Mouse (Mus musculus) hindbrain, embryonic 16.5 days (tissue): Measurements from ENCODE around the gene Prrc2a. TPM values are rescaled to one million over a fixed set of nuclear protein-coding genes. Genes with fewer than 3 reads are reported as not detected.
A peak's percentile ranks its signal among the peaks of the same experiment; 100 is the strongest.

Source experiments
- ATAC-seq: fragments of 200-750 bp; cut with Nextera tagmentation; 2 replicates; pipeline ENCODE4 v1.8.0; 2017; ENCODE audit warnings: moderate TSS enrichment, moderate library complexity
- H3K27ac ChIP-seq: fragments of 300-500 bp; sonication (generic); 2 replicates; pipeline ENCODE4 v1.5.1; 2014; ENCODE audit warnings: low read depth, mild to moderate bottlenecking, control low read depth, low read length, moderate library complexity
- H3K27me3 ChIP-seq: fragments of 300-500 bp; sonication (generic); replicated peaks from 2 replicates; pipeline ENCODE4 v1.6.1; 2014; ENCODE audit warnings: low read length; ENCODE audit not compliant: control insufficient read depth, insufficient read depth
- H3K36me3 ChIP-seq: fragments of 300-500 bp; sonication (generic); 2 replicates; pipeline ENCODE4 v1.6.1; 2014; ENCODE audit warnings: mild to moderate bottlenecking, low read length, moderate library complexity, mixed read lengths; ENCODE audit not compliant: control insufficient read depth, insufficient read depth
- H3K4me1 ChIP-seq: fragments of 300-500 bp; sonication (generic); 2 replicates; pipeline ENCODE4 v1.6.1; 2014; ENCODE audit warnings: low read depth, low read length; ENCODE audit not compliant: control insufficient read depth, insufficient read depth
- H3K4me2 ChIP-seq: fragments of 300-500 bp; sonication (generic); 2 replicates; pipeline ENCODE4 v1.6.1; 2014; ENCODE audit warnings: mild to moderate bottlenecking, low read length, control low read depth, moderate library complexity
- H3K4me3 ChIP-seq: fragments of 300-500 bp; sonication (generic); 2 replicates; pipeline ENCODE4 v1.5.1; 2014; ENCODE audit warnings: mild to moderate bottlenecking, low read length, control low read depth, moderate library complexity
- H3K9ac ChIP-seq: fragments of 300-500 bp; sonication (generic); 2 replicates; pipeline ENCODE4 v1.6.1; 2014; ENCODE audit warnings: low read depth, mild to moderate bottlenecking, control low read depth, low read length, moderate library complexity
- H3K9me3 ChIP-seq: fragments of 300-500 bp; sonication (generic); 2 replicates; pipeline ENCODE4 v1.6.1; 2014; ENCODE audit warnings: mild to moderate bottlenecking, low read length, moderate library complexity; ENCODE audit not compliant: control insufficient read depth
- WGBS: fragments of 180-500 bp; shearing (Covaris S2); extraction: QIAGEN DNeasy Blood & Tissue Kit; methylation state at CpG from one replicate; pipeline ENCODE4 v1.1.7; 2014; 5-methylcytosine and 5-hydroxymethylcytosine counted together
- polyA plus RNA-seq: library from polyadenylated mRNA; unstranded; fragments of >200 nt; fragmentation: Nextera tagmentation; extraction: Ambion mirVana; gene quantifications from 2 replicates; pipeline ENCODE4 v1.2.1, GENCODE M21; 2015

The Prrc2a gene
- polyA plus RNA-seq, 1 experiment from 2014 or later = 138 TPM

GRCm38 (mm10) chr17:35108097-35108496, 56.6 kb downstream of the Prrc2a start, which contains the start of gene Ly6g5c:
Gene Ly6g5c (plus strand): TSS chr17:35108279.
- H3K4me3 ChIP-seq = no peak within 1 kb of the TSS
- no peak within 1 kb of the TSS for H3K27ac ChIP-seq
- H3K4me1 ChIP-seq = peaks cover 3% of the 10 kb centered on the region
- no peaks in the 10 kb centered on the region for H3K27me3 ChIP-seq
- no peak for ATAC-seq
- 86% methylated on average over 6 of the region's 6 CpGs for whole genome bisulfite sequencing
- no peaks in the 10 kb centered on the region for H3K9me3 ChIP-seq
- no peak within 1 kb of the TSS for H3K9ac ChIP-seq
- peaks cover 5% of the 10 kb centered on the region for H3K36me3 ChIP-seq
- no peak within 1 kb of the TSS for H3K4me2 ChIP-seq

DNA sequence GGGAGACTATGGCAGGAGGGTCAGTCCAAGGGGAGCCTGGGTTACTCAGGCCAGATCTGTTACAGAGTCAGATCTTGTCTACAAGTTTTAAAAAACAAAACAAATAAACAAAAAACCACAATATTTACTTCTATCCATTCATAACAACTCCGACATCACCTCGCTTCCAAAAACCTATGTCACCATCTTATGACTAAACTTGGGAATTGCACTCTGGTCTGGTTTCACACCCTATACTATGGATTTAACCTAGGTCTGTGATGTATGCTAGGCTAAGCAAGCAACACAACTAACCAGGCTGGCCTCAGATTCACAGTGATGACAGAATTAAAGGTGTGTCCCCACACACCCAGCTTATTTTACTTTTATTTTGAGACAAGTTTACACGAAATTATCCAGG, 58.2 kb downstream of the Prrc2a start:
- H3K4me2 ChIP-seq = no peak overlapping the region
- WGBS = 54% methylated on average over 3 of the region's 3 CpGs
- H3K4me1 ChIP-seq = peaks cover 3% of the 10 kb centered on the region
- H3K27ac ChIP-seq = no peak overlapping the region
- no peak overlapping the region for H3K9ac ChIP-seq
- ATAC-seq = peak; percentile 57; the same call in 1 of the 2 replicates
- H3K27me3 ChIP-seq = no peaks in the 10 kb centered on the region
- no peaks in the 10 kb centered on the region for H3K9me3 ChIP-seq
- peaks cover 21% of the 10 kb centered on the region for H3K36me3 ChIP-seq
- H3K4me3 ChIP-seq = no peak overlapping the region

DNA sequence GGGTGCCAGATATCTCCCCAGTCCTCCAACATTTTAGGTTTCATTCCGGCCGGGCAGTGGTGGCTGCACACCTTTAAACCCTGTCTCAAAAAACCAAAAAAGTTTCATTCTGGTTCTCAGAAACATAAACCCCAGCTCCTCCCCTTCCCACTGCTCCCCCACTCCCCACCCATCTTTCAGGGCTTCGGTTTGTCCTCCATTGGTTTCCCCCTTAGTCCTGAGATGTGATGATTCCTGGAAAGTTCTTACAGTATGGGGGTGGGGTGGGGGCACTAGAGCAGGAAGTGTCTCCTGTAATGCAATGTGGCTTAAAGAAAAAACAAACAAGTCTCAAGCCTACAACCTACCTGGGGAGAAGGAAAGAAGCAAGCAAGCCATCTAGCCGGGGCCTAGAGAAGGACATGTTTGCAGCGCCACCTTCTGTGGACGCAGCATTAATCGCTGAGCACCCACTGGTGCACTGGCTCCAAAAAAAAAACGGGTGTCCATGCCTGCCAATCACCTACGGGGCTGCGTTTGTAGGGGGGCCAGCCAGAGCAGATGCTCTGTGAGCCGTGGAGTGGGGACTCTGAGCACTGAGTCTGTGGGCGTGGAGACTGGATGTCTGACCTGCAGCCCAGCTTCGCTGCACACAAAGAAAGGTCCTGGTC, 58.8 kb downstream of the Prrc2a start:
- Histone ChIP-seq H3K9ac (peak overlapping the region; percentile 57; the same call in 1 of the 2 replicates), H3K4me1 (peaks cover 3% of the 10 kb centered on the region), H3K4me3 (0 out of 2 replicates have a peak overlapping the region, but pooled peaks have one; percentile 10), H3K9me3 (no peaks in the 10 kb centered on the region), H3K4me2 (peak overlapping the region; percentile 44), H3K27me3 (no peaks in the 10 kb centered on the region), H3K27ac (0 out of 2 replicates have a peak overlapping the region, but pooled peaks have one; percentile 27), H3K36me3 (peaks cover 27% of the 10 kb centered on the region)
- 25% methylated on average over 13 of the region's 13 CpGs for WGBS
- 0 out of 2 replicates have a peak, but pooled peaks have one; percentile 18 for ATAC-seq

DNA sequence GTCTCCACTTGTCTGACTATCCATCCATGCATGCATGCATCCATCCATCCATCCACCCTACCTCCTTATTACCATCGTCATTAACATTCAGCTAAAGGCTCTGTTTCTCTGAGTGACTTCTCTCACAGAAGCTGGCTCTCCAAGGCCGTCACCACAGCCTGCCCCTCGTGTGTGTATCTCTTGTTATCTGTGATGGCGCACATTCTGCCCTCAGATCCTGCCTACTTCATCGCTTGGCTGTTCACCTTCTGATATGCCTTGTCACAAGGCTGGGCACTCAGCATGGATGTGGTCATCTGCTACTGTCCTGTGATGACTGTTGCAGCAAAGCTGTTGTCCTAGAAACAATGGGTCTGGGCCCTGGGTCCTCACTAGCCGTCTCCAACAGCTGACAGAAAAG, 59.9 kb downstream of the Prrc2a start:
- Histone ChIP-seq H3K36me3 (peaks cover 37% of the 10 kb centered on the region), H3K4me3 (no peak overlapping the region), H3K4me1 (peaks cover 3% of the 10 kb centered on the region), H3K27ac (no peak overlapping the region), H3K9ac (no peak overlapping the region), H3K9me3 (no peaks in the 10 kb centered on the region), H3K27me3 (no peaks in the 10 kb centered on the region), H3K4me2 (no peak overlapping the region)
- no peak for ATAC-seq
- WGBS = 77% methylated on average over 6 of the region's 6 CpGs

GRCm38 (mm10) chr17:35104079-35104478, 60.6 kb downstream of the Prrc2a start:
- peaks cover 38% of the 10 kb centered on the region for H3K36me3 ChIP-seq
- 93% methylated on average over 7 of the region's 7 CpGs for WGBS
- ATAC-seq = no peak
- H3K4me1 ChIP-seq = peaks cover 3% of the 10 kb centered on the region
- H3K9me3 ChIP-seq = no peaks in the 10 kb centered on the region
- no peaks in the 10 kb centered on the region for H3K27me3 ChIP-seq
- H3K27ac ChIP-seq = no peak overlapping the region
- H3K4me2 ChIP-seq = no peak overlapping the region
- no peak overlapping the region for H3K9ac ChIP-seq
- no peak overlapping the region for H3K4me3 ChIP-seq

DNA sequence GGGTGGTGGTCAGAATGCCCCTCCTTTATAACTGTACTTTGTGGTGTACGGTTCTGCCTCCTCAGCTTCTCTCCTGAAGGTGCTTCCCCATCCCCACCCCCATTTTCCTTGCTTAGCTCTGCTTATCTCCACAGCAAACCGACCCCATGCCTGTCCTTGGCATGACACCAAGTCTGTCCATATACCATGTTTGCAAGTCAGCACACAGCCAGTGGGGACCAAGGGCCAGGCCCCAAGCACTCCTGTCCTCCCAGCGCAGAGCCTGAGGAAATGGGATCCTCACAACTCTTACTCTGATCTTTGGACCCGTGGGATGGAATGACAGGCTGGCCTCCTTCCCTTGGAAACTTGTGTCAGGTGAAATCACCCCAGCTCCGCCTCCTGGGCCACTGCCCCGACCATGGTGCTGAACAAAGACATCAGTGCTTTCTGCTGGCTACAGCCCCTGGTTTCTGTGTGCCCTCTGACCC, 61.4 kb downstream of the Prrc2a start:
- Histone ChIP-seq H3K9me3 (no peaks in the 10 kb centered on the region), H3K27ac (no peak overlapping the region), H3K4me2 (no peak overlapping the region), H3K9ac (no peak overlapping the region), H3K27me3 (no peaks in the 10 kb centered on the region), H3K36me3 (peaks cover 44% of the 10 kb centered on the region), H3K4me1 (peaks cover 3% of the 10 kb centered on the region), H3K4me3 (no peak overlapping the region)
- WGBS = 70% methylated on average over 6 of the region's 6 CpGs
- no peak for ATAC-seq

- no peak overlapping the region for H3K9ac ChIP-seq
- H3K4me1 ChIP-seq = peaks cover 3% of the 10 kb centered on the region
- no peaks in the 10 kb centered on the region for H3K9me3 ChIP-seq
- ATAC-seq = no peak
- H3K27me3 ChIP-seq = no peaks in the 10 kb centered on the region
- no peak overlapping the region for H3K4me3 ChIP-seq
- 71% methylated on average over 8 of the region's 8 CpGs for WGBS
- peaks cover 45% of the 10 kb centered on the region for H3K36me3 ChIP-seq
- no peak overlapping the region for H3K4me2 ChIP-seq
- no peak overlapping the region for H3K27ac ChIP-seq
These were observed 62.4 kb downstream of the Prrc2a start for GRCm38 (mm10) chr17:35102299-35102698.

DNA sequence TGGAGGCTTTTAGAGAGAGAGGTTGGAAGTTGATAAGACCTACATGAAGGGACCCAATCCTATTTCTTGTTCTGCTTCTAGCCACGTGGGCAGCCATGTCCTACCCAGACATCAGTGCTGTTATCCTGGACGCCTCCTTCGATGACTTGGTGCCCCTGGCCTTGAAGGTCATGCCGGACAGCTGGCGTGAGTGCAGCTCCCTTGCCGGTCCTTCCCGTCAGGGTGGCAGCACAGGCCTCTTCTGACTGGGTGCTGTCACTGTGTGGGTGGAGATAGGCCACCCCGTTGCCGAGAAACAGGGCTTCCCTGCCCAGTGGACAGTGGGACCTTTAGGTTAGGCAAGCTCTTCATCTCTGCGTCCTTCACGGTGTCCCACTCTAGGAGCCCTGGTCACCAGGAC, 63.5 kb downstream of the Prrc2a start:
- H3K9me3 ChIP-seq = no peaks in the 10 kb centered on the region
- WGBS = 88% methylated on average over 11 of the region's 11 CpGs
- no peak overlapping the region for H3K4me2 ChIP-seq
- peaks cover 2% of the 10 kb centered on the region for H3K4me1 ChIP-seq
- no peak overlapping the region for H3K4me3 ChIP-seq
- no peak overlapping the region for H3K27ac ChIP-seq
- peaks cover 50% of the 10 kb centered on the region for H3K36me3 ChIP-seq
- no peak for ATAC-seq
- no peak overlapping the region for H3K9ac ChIP-seq
- H3K27me3 ChIP-seq = no peaks in the 10 kb centered on the region

GRCm38 (mm10) chr17:35100196-35100765, 64.4 kb downstream of the Prrc2a start:
- Histone ChIP-seq H3K4me3 (no peak overlapping the region), H3K9ac (no peak overlapping the region), H3K36me3 (peaks cover 50% of the 10 kb centered on the region), H3K27me3 (no peaks in the 10 kb centered on the region), H3K27ac (no peak overlapping the region), H3K9me3 (no peaks in the 10 kb centered on the region), H3K4me2 (no peak overlapping the region), H3K4me1 (no peaks in the 10 kb centered on the region)
- 0 out of 2 replicates have a peak, but pooled peaks have one; percentile 18 for ATAC-seq
- 74% methylated on average over 10 of the region's 10 CpGs for WGBS
